Mouse (Mus musculus) liver, adult 2 months (tissue): ENCODE results near the gene Il34.

Source experiments
- CTCF ChIP-seq: fragments of 200-500 bp; IDR thresholded peaks from 2 replicates; pipeline ENCODE4 v1.5.1; 2011; ENCODE audit warnings: low read depth, low read length, control low read depth
- POLR2A ChIP-seq: fragments of 200-500 bp; IDR thresholded peaks from 2 replicates; pipeline ENCODE4 v1.6.1; 2011; ENCODE audit warnings: low read length, control low read depth; ENCODE audit not compliant: insufficient read depth; ENCODE audit errors: extremely low read depth

GRCm38 (mm10) chr8:110721606-110722413 is 83.9 kb downstream of the Il34 start:
- TF ChIP-seq POLR2A: no peak
- no peak for TF ChIP-seq CTCF
